Mouse (Mus musculus): ENCODE measurements at regions not wholly inside any gene's neighbourhood (a gene's known extent, or its start where the extent isn't known, plus 50 kb on each side); places are given as distances from the start of the nearest gene placed in this dataset.

DNA sequence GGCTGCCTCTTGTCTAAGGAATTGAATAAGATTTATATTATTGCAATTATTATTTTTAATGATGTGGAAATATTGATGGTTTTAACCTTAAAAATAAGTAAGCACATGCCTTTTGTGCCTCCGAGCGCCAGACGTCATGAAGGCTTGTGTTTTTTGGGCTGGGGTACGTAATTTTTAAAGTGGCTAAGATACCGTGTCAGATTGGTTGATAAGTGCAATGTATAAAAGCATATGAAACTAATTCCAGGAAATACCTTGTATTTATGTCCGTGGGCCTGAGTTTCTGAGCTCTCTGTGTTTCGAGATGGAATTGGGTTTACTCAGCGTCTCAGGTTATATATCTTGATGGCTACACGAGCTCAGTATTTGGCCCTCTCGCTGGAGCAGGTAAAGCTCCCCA lies 414.7 kb downstream of the Med13l start:
- DNase-seq (ENCODE audit: low spot score): no peak

- DNase-seq (ENCODE audit: low spot score): no peak
Measured at GRCm38 (mm10) chr5:118978921-118979630, 418.6 kb downstream of the Med13l start.

DNA sequence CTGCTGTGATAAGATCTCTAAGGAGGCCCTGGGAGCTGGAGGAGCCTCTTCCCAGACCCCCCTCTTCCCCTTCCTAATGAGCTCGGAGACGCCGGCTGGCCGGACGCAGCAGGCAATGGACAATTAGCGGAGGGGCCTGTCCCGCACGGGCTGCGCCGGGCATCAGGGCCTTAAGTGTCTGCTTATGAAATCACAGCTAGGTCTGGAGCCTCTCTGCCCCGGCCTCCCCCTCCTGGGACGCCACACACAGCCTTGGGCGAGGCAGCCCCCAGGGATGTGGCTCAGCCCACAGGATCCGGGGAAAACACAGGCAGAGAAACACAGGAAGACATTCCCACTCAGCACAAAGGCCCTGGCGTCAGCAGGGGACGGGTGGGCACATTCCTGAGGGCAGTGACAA lies 420.6 kb downstream of the Med13l start:
- DNase-seq (ENCODE audit: low spot score): no peak

- DNase-seq (ENCODE audit: low spot score): no peak
Measured at GRCm38 (mm10) chr5:118984251-118984650, 423.8 kb downstream of the Med13l start.

GRCm38 (mm10) chr5:118984797-118985408 lies 424.4 kb downstream of the Med13l start:
- no peak for DNase-seq (ENCODE audit: low spot score)

- no peak for DNase-seq (ENCODE audit: low spot score)
Measured at GRCm38 (mm10) chr5:118987376-118988000, 427.0 kb downstream of the Med13l start.

DNA sequence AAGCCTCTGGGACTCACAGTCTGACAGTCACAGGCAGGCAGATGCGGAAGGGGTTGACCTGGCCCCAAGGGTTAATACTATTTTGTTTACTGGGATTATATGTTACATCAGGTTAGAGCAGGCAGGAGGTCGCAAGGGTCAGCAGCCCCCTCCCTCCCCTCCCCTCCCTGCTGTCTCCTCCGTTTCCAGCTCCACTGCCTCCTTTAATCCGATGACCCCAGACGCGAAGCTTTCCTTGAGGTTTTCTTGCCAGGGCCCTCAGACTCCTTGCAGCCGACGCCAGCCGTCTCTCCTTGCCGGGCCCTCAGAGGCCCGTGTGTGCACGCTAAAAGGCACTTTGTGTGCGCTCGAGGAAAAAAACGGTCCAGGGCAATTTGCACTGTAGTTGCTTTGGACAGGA lies 438.6 kb downstream of the Med13l start:
- no peak for DNase-seq (ENCODE audit: low spot score)

DNA sequence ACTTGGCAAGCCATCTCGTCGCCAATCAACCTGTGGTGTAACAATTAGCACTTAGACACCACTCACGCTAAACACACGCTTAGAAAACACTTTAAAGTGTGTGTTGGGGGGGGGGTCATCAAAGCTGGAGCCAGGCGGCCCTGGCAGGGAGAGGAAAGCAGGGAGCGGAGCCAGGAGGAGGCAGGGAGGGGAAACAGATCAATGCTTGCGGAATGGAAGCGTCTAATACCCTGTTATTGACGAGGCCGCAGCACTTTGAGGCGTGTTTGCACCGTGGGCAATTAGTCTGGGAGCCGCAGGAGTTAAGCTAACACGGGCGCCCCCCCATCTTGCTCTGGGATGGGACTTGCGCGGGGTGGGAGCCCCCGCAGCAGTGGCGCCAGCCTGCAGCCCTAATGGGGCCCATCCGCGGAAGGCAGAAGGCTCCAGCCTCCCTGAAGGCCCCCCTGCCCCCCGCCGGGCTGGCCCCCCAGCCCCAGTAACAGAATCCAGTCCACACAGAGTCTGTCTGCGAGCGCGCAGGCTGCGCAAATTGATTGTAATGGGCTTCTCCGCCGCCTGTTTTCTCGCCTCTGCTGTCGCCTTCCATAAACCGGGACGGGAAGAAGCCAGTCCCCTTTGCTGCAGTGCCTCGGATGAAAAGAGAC lies 445.5 kb downstream of the Med13l start:
- DNase-seq (ENCODE audit: low spot score): no peak

- no peak for DNase-seq (ENCODE audit: low spot score)
Measured at GRCm38 (mm10) chr5:119010048-119010447, 449.6 kb downstream of the Med13l start.

DNA sequence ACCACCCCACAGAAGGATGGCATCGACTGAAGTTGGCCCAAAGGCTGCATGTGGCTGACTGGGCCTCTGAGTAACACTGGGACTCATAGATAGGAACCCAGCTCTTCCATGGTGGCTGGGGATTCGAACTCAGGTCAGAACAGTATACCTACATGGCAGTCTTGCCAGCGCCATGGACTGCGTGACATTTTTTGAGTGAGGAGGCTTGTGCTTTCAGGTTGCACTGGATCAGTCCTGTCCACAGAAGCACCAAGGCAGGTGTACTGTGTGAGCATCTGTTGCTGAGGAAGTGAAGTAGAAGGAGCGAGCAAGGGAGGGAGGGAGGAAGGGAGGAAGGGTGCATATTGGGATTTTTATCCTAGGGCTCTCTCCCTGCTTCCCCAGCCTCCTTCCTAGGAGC lies 454.7 kb downstream of the Med13l start:
- DNase-seq (ENCODE audit: low spot score): no peak

GRCm38 (mm10) chr5:119015606-119016255 lies 455.3 kb downstream of the Med13l start:
- no peak for DNase-seq (ENCODE audit: low spot score)

DNA sequence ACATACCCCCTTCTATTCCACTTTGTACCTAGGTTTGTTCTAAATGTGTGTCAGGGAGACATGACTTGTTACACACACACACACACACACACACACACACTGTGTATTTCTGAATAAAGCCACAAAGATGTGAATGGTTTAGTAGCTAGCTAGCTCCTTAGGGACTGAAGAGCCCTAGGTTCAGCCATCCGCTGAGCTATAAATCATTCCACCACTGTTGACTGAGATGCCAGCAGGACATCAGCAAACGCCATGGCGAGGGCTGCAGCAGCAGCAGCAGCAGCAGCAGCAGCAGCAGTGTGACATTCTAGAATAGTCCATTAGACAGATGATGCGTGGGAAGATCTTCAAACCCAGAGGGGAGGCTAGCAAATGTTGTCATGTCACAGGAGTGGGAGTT lies 455.9 kb downstream of the Med13l start:
- DNase-seq (ENCODE audit: low spot score): no peak

DNA sequence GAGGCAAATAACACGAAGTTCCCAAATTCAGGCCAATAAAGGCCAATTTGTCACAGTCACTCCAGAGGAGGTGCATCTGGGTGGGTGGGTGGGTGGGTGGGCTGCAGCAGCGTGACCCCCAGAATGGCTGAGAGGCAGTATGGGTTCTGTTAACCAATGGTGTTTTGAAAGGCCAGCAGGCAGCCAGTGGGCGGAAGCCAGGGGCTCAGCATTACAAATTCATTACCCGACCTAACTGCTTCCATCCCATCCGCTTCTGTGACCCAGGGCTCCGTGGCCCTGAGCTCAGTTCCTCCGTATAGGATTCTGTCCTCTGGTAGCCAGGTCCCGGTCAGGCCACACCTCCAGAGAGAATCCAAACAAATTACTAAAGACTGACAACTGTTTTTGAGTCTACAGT lies 463.5 kb downstream of the Med13l start:
- DNase-seq (ENCODE audit: low spot score): no peak

DNA sequence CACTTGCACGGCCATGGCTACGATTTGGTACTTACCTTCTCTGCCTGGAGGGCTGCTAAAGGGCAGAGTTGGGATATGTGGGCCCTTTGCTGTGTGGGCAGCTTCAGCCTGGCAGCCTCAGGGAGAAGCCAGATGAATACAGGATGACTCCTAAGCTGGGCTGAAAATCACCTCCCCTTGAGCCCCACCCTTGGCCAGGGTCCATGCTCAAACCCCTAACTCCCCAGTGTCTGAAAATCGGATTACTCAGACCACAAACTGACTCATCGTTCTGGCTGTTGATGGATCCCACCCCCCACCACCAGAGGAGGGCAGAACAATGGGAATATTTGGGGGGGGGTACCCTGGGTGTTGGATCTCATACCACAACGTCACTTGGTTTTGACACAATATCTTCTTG lies 471.6 kb downstream of the Med13l start:
- DNase-seq (ENCODE audit: low spot score): no peak

DNA sequence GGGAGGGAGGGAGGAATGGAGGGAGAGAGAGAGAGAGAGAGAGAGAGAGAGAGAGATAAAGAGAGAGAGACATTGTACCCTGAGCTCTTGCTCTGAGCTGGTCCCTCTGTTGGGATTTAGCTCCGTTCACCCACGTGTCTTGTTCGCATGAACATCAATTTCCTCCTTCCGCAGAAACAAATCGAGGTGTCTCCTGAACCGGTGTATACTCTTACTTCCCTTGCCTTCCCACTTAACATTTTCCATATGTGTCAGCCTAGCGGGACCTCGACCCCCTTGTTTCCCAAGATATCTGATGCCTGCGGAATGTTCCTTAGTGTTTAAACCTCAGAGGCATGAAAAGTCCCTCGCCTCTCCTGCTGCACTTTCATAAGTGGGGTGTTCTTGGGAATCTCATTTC lies 484.1 kb downstream of the Med13l start:
- no peak for DNase-seq (ENCODE audit: low spot score)

DNA sequence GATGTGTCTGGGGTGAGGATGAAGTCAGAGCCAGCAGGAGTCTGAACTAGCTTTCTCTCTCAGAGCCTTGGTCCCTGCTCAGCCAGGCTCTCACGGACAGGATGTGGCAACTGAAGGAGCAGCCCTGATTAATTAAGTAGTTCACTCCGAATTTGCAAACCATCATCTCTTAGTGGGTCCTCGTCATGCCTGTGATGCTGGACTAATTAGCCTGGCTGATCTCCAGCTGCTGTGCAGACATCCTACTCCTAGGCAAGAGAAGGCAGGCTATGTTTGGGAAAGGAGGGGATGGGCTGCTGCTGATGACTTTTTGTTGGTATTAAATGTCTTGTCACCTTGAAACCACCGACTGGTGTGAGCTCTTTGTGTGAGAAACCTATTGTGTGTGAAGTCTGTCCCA lies 487.1 kb downstream of the Med13l start:
- no peak for DNase-seq (ENCODE audit: low spot score)

DNA sequence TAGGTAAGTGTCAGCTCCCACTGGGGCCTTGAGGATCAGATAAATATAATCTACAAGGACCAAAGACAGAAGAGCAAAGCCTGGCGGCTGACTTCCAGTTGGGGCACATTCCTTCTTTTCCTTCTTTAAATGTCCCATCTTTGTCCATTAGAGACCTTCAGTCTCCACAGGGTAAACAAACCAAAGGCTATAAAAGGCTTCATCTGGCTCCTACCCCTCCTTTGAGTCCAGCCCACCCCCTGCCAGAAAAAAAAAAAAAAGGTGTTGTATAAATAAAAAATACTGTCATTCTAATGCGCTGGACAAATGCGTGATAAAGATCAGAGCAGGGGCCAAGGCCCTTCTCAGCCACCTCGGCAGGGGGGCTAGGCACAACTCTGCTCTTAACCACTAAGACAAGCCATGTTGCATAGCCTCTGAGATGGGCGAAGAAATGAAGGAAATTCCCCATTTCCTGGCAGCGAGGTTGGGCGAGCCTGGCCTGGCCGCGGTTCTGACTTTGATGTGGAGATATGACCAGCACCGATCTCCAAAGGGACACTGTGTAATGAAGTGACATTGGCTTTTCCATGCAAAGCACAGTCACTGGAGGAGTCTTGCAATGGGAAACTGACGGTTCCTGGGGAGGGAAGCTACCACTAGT lies 492.0 kb downstream of the Med13l start:
- no peak for DNase-seq (ENCODE audit: low spot score)

GRCm38 (mm10) chr5:119053738-119054137 lies 493.3 kb downstream of the Med13l start:
- DNase-seq (ENCODE audit: low spot score): no peak

DNA sequence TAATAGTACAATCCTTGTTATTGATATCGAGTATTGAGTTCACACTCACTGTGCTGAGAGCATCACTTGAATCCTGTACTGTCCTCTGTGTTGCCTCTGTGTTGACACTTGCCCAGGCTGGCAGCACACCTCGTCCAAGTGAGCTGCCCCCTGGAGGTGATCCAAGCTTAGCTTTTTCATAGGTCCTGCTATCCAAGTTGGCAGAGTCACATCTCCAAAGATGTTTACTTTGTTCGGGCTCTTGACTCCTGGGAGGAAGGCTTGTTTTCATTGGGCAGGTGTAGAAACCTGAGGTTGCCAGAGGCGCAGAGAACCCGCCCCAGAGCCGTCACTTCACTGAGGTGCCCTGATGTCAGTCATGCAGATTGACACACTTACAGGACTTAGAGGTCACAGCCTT lies 493.9 kb downstream of the Med13l start:
- no peak for DNase-seq (ENCODE audit: low spot score)

GRCm38 (mm10) chr5:119055430-119055829 lies 495.0 kb downstream of the Med13l start:
- DNase-seq (ENCODE audit: low spot score): peak; percentile 8

- DNase-seq (ENCODE audit: low spot score): no peak
Measured at GRCm38 (mm10) chr5:119057813-119058212, 497.3 kb downstream of the Med13l start.

GRCm38 (mm10) chr5:119058231-119058851 lies 497.9 kb downstream of the Med13l start:
- DNase-seq (ENCODE audit: low spot score): no peak

Measured in ovary, adult 18-20 months (tissue).